Mouse (Mus musculus): ENCODE results near the gene Ltbp3. TPM values are rescaled to one million over a fixed set of nuclear protein-coding genes. Genes with fewer than 3 reads are reported as not detected.

Ltbp3 gene
- polyA plus RNA-seq, 1 experiment from 2014 or later: 9.5 TPM

- no peak overlapping the region for H3K4me2 ChIP-seq (replicated peaks)
- H3K27ac ChIP-seq: no peak overlapping the region
- H3K36me3 ChIP-seq: peaks cover 69% of the 10 kb centered on the region
- no peaks in the 10 kb centered on the region for H3K9me3 ChIP-seq
- H3K4me3 ChIP-seq (replicated peaks): no peak overlapping the region
- no peaks in the 10 kb centered on the region for H3K27me3 ChIP-seq
- H3K4me1 ChIP-seq (replicated peaks): peaks cover 17% of the 10 kb centered on the region
- WGBS: 7% methylated on average over 3 of the region's 3 CpGs
- no peak overlapping the region for H3K9ac ChIP-seq (replicated peaks)
- no peak for ATAC-seq
Observed at GRCm38 (mm10) chr19:5711218-5711617, 29.5 kb upstream of the Ltbp3 start.

GRCm38 (mm10) chr19:5711907-5712460 lies 28.7 kb upstream of the Ltbp3 start:
- WGBS: 92% methylated on average over 14 of the region's 14 CpGs
- Histone ChIP-seq H3K4me2 (replicated peaks) (no peak overlapping the region), H3K4me1 (replicated peaks) (peaks cover 24% of the 10 kb centered on the region), H3K9me3 (no peaks in the 10 kb centered on the region), H3K27ac (no peak overlapping the region), H3K9ac (replicated peaks) (no peak overlapping the region), H3K27me3 (no peaks in the 10 kb centered on the region), H3K4me3 (replicated peaks) (no peak overlapping the region), H3K36me3 (peaks cover 62% of the 10 kb centered on the region)
- no peak for ATAC-seq

GRCm38 (mm10) chr19:5713255-5713654 lies 27.4 kb upstream of the Ltbp3 start:
- ATAC-seq: no peak
- WGBS: 78% methylated on average over 5 of the region's 5 CpGs
- H3K36me3 ChIP-seq: peaks cover 56% of the 10 kb centered on the region

GRCm38 (mm10) chr19:5713730-5714129 lies 27.0 kb upstream of the Ltbp3 start:
- Histone ChIP-seq H3K4me2 (replicated peaks) (no peak overlapping the region), H3K9ac (replicated peaks) (no peak overlapping the region; the same call in 1 of the 2 replicates), H3K9me3 (no peaks in the 10 kb centered on the region), H3K4me1 (replicated peaks) (peaks cover 30% of the 10 kb centered on the region), H3K4me3 (replicated peaks) (no peak overlapping the region), H3K27ac (no peak overlapping the region), H3K27me3 (no peaks in the 10 kb centered on the region), H3K36me3 (peaks cover 56% of the 10 kb centered on the region)
- WGBS: 9% methylated on average over 2 of the region's 2 CpGs
- no peak for ATAC-seq

More at GRCm38 (mm10) chr19:5713255-5713654, 27.4 kb upstream of the Ltbp3 start:
- Histone ChIP-seq H3K4me1 (replicated peaks) (peaks cover 30% of the 10 kb centered on the region), H3K4me2 (replicated peaks) (no peak overlapping the region), H3K27me3 (no peaks in the 10 kb centered on the region), H3K9me3 (no peaks in the 10 kb centered on the region), H3K27ac (no peak overlapping the region), H3K9ac (replicated peaks) (no peak overlapping the region; the same call in 1 of the 2 replicates), H3K4me3 (replicated peaks) (no peak overlapping the region)

- peak overlapping the region; percentile 50 for H3K4me2 ChIP-seq (replicated peaks)
- H3K9ac ChIP-seq (replicated peaks): peak overlapping the region; percentile 60
- H3K27ac ChIP-seq: peak overlapping the region; percentile 25
- no peaks in the 10 kb centered on the region for H3K9me3 ChIP-seq
- H3K36me3 ChIP-seq: peaks cover 58% of the 10 kb centered on the region
- ATAC-seq: peak; percentile 83
- WGBS: 15% methylated on average over 43 of the region's 43 CpGs
- H3K27me3 ChIP-seq: no peaks in the 10 kb centered on the region
- peak overlapping the region; percentile 29 for H3K4me3 ChIP-seq (replicated peaks)
- H3K4me1 ChIP-seq (replicated peaks): peaks cover 30% of the 10 kb centered on the region
Observed at GRCm38 (mm10) chr19:5715793-5716688, 24.7 kb upstream of the Ltbp3 start.

- no peak; the same call in 1 of the 2 replicates for ATAC-seq
- H3K4me2 ChIP-seq (replicated peaks): peak overlapping the region; percentile 50; the same call in 1 of the 2 replicates
- peaks cover 60% of the 10 kb centered on the region for H3K36me3 ChIP-seq
- 0 out of 2 replicates have a peak overlapping the region, but pooled peaks have one; percentile 12 for H3K9ac ChIP-seq (replicated peaks)
- peaks cover 30% of the 10 kb centered on the region for H3K4me1 ChIP-seq (replicated peaks)
- H3K27me3 ChIP-seq: no peaks in the 10 kb centered on the region
- H3K27ac ChIP-seq: peak overlapping the region; percentile 45; the same call in 1 of the 2 replicates
- WGBS: 52% methylated on average over 10 of the region's 10 CpGs
- no peaks in the 10 kb centered on the region for H3K9me3 ChIP-seq
- no peak overlapping the region for H3K4me3 ChIP-seq (replicated peaks)
Observed at GRCm38 (mm10) chr19:5716955-5717354, 23.7 kb upstream of the Ltbp3 start.

GRCm38 (mm10) chr19:5721233-5721632 lies 19.5 kb upstream of the Ltbp3 start:
- Histone ChIP-seq H3K4me3 (replicated peaks) (no peak overlapping the region), H3K4me1 (replicated peaks) (peaks cover 32% of the 10 kb centered on the region), H3K4me2 (replicated peaks) (no peak overlapping the region), H3K36me3 (peaks cover 79% of the 10 kb centered on the region), H3K9ac (replicated peaks) (no peak overlapping the region), H3K27me3 (no peaks in the 10 kb centered on the region), H3K9me3 (no peaks in the 10 kb centered on the region), H3K27ac (no peak overlapping the region)
- 95% methylated on average over 6 of the region's 6 CpGs for WGBS
- no peak for ATAC-seq

- peaks cover 76% of the 10 kb centered on the region for H3K36me3 ChIP-seq
Observed at GRCm38 (mm10) chr19:5722848-5723425, 17.8 kb upstream of the Ltbp3 start.

GRCm38 (mm10) chr19:5723934-5724548 lies 16.7 kb upstream of the Ltbp3 start:
- H3K4me3 ChIP-seq (replicated peaks): no peak overlapping the region
- ATAC-seq: no peak
- no peaks in the 10 kb centered on the region for H3K9me3 ChIP-seq
- H3K4me2 ChIP-seq (replicated peaks): no peak overlapping the region
- H3K27me3 ChIP-seq: no peaks in the 10 kb centered on the region
- 76% methylated on average over 4 of the region's 4 CpGs for WGBS
- no peak overlapping the region for H3K27ac ChIP-seq
- H3K36me3 ChIP-seq: peaks cover 67% of the 10 kb centered on the region
- 0 out of 2 replicates have a peak overlapping the region, but pooled peaks have one; percentile 3 for H3K9ac ChIP-seq (replicated peaks)
- H3K4me1 ChIP-seq (replicated peaks): peaks cover 43% of the 10 kb centered on the region

More at GRCm38 (mm10) chr19:5722848-5723425, 17.8 kb upstream of the Ltbp3 start:
- Histone ChIP-seq H3K4me2 (replicated peaks) (no peak overlapping the region), H3K4me1 (replicated peaks) (peaks cover 35% of the 10 kb centered on the region), H3K4me3 (replicated peaks) (no peak overlapping the region), H3K27ac (no peak overlapping the region), H3K27me3 (no peaks in the 10 kb centered on the region), H3K9me3 (no peaks in the 10 kb centered on the region), H3K9ac (replicated peaks) (no peak overlapping the region)
- ATAC-seq: no peak
- WGBS: 91% methylated on average over 7 of the region's 7 CpGs

- Histone ChIP-seq H3K4me2 (replicated peaks) (peak overlapping the region; percentile 97; the same call in 1 of the 2 replicates), H3K9ac (replicated peaks) (peak overlapping the region; percentile 64; the same call in 1 of the 2 replicates), H3K4me3 (replicated peaks) (no peak overlapping the region), H3K9me3 (no peaks in the 10 kb centered on the region), H3K27me3 (no peaks in the 10 kb centered on the region), H3K36me3 (peaks cover 61% of the 10 kb centered on the region), H3K4me1 (replicated peaks) (peaks cover 44% of the 10 kb centered on the region), H3K27ac (no peak overlapping the region)
- no peak for ATAC-seq
- 86% methylated on average over 7 of the region's 7 CpGs for WGBS
Observed at GRCm38 (mm10) chr19:5724549-5724941, 16.2 kb upstream of the Ltbp3 start.

- Histone ChIP-seq H3K4me1 (replicated peaks) (peaks cover 50% of the 10 kb centered on the region), H3K9ac (replicated peaks) (peak overlapping the region; percentile 64), H3K9me3 (no peaks in the 10 kb centered on the region), H3K4me2 (replicated peaks) (peak overlapping the region; percentile 97), H3K4me3 (replicated peaks) (peak overlapping the region; percentile 40), H3K36me3 (peaks cover 55% of the 10 kb centered on the region), H3K27ac (no peak overlapping the region), H3K27me3 (no peaks in the 10 kb centered on the region)
- ATAC-seq: no peak
- 86% methylated on average over 12 of the region's 12 CpGs for WGBS
Observed at GRCm38 (mm10) chr19:5725029-5725707, 15.5 kb upstream of the Ltbp3 start.
